Mouse (Mus musculus) hindbrain, embryonic 14.5 days (tissue): Measurements from ENCODE around the gene Ptpn14. TPM values are rescaled to one million over a fixed set of nuclear protein-coding genes. Genes with fewer than 3 reads are reported as not detected.

Source experiments
- ATAC-seq: fragments of 200-750 bp; cut with Nextera tagmentation; 2 replicates; pipeline ENCODE4 v1.8.0; 2017; ENCODE audit warnings: moderate number of reproducible peaks, mild to moderate bottlenecking, moderate TSS enrichment, moderate library complexity; ENCODE audit not compliant: low FRiP score
- DNase-seq: peaks from one replicate; pipeline ENCODE4 v3.0.0-alpha.2; 2015; ENCODE audit warnings: low spot score
- H3K27ac ChIP-seq: fragments of 300-500 bp; sonication (generic); 2 replicates; pipeline ENCODE4 v1.5.1; 2014; ENCODE audit warnings: mild to moderate bottlenecking, moderate library complexity
- H3K27me3 ChIP-seq: fragments of 300-500 bp; sonication (generic); 2 replicates; pipeline ENCODE4 v1.6.1; 2014; ENCODE audit warnings: mild to moderate bottlenecking, low read length, mixed read lengths; ENCODE audit not compliant: control insufficient read depth, insufficient read depth
- H3K36me3 ChIP-seq: fragments of 300-500 bp; sonication (generic); replicated peaks from 2 replicates; pipeline ENCODE4 v1.6.1; 2014; ENCODE audit not compliant: control insufficient read depth, insufficient read depth
- H3K4me1 ChIP-seq: fragments of 300-500 bp; sonication (generic); replicated peaks from 2 replicates; pipeline ENCODE4 v1.6.1; 2014; ENCODE audit warnings: antibody characterized with exemption, low read length, mixed read lengths; ENCODE audit not compliant: control insufficient read depth, insufficient read depth
- H3K4me2 ChIP-seq: fragments of 300-500 bp; sonication (generic); replicated peaks from 2 replicates; pipeline ENCODE4 v1.6.1; 2014; ENCODE audit warnings: mild to moderate bottlenecking, moderate library complexity
- H3K4me3 ChIP-seq: fragments of 300-500 bp; sonication (generic); replicated peaks from 2 replicates; pipeline ENCODE4 v1.5.1; 2014; ENCODE audit warnings: mild to moderate bottlenecking, low read length
- H3K9ac ChIP-seq: fragments of 300-500 bp; sonication (generic); 2 replicates; pipeline ENCODE4 v1.6.1; 2014
- H3K9me3 ChIP-seq: fragments of 300-500 bp; sonication (generic); 2 replicates; pipeline ENCODE4 v1.6.1; 2016; ENCODE audit warnings: low read length; ENCODE audit not compliant: control insufficient read depth
- WGBS: fragments of 180-500 bp; shearing (Covaris S2); extraction: QIAGEN DNeasy Blood & Tissue Kit; methylation state at CpG from one replicate; pipeline ENCODE4 v1.1.7; 2014; 5-methylcytosine and 5-hydroxymethylcytosine counted together
- polyA plus RNA-seq: library from polyadenylated mRNA; unstranded; fragments of >200 nt; fragmentation: Nextera tagmentation; extraction: Ambion mirVana; gene quantifications from 2 replicates; pipeline ENCODE4 v1.2.1, GENCODE M21; 2014

The Ptpn14 gene
- polyA plus RNA-seq, 1 experiment from 2014 or later = 2.6 TPM

DNA sequence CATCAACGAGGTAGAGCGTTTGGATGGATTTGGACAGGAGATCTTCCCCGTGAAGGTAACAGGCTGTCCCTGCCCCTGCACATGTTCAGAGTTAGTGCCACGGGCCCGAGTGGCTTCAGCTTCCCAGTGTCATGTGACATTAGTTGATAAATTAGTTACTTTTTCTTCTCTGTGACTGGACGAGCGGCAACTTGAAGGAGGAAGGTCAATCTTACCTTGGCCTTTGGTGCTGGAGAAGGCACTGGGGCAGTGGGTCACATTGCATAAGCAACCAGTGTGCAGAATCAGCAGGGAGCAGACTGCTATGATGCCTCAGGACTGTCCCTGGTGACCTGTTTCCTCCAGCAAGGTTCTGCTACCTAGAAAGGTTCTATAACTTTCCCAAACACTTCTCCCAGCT is 105.3 kb downstream of the Ptpn14 start:
- DNase-seq (no peak), ATAC-seq (no peak)
- Histone ChIP-seq H3K4me1 (no peaks in the 10 kb centered on the region), H3K27ac (no peak overlapping the region), H3K4me3 (no peak overlapping the region), H3K4me2 (no peak overlapping the region), H3K27me3 (no peaks in the 10 kb centered on the region), H3K9ac (no peak overlapping the region), H3K9me3 (no peaks in the 10 kb centered on the region), H3K36me3 (no peaks in the 10 kb centered on the region)
- WGBS = 84% methylated on average over 7 of the region's 7 CpGs

DNA sequence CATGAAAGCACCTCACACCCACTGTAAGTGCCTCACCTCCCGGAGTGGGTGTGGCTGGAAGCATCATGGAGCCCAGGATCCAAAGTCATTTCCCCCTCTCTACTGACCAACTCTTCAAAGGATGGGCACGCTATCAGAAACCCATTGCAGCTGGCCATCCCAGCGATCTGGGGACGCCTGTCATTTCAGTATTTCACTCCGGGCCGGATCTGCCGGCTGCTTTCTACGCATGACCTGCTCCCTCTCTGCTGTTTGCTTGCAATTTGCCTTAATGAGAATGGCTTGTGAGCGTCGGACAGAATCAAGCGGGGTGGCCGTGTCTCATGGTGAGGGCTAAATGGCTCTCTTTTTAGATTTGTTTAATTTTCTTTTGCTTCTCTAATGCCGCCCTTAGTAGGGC is 106.1 kb downstream of the Ptpn14 start:
- no peak for ATAC-seq
- Histone ChIP-seq H3K9ac (no peak overlapping the region), H3K27me3 (no peaks in the 10 kb centered on the region), H3K27ac (no peak overlapping the region), H3K9me3 (no peaks in the 10 kb centered on the region), H3K4me3 (no peak overlapping the region), H3K4me2 (no peak overlapping the region), H3K4me1 (no peaks in the 10 kb centered on the region), H3K36me3 (no peaks in the 10 kb centered on the region)
- DNase-seq = no peak
- 51% methylated on average over 13 of the region's 13 CpGs for WGBS

- no peak for ATAC-seq
- Histone ChIP-seq H3K4me3 (no peak overlapping the region), H3K4me1 (no peaks in the 10 kb centered on the region), H3K4me2 (no peak overlapping the region), H3K36me3 (no peaks in the 10 kb centered on the region), H3K9me3 (no peaks in the 10 kb centered on the region), H3K9ac (no peak overlapping the region), H3K27ac (no peak overlapping the region), H3K27me3 (no peaks in the 10 kb centered on the region)
- no peak for DNase-seq
- WGBS = 95% methylated on average over 2 of the region's 2 CpGs
These were observed 118.3 kb downstream of the Ptpn14 start for GRCm38 (mm10) chr1:189846319-189846718.

- WGBS = 81% methylated on average over 11 of the region's 11 CpGs
- Histone ChIP-seq H3K27ac (no peak overlapping the region), H3K4me1 (no peaks in the 10 kb centered on the region), H3K4me3 (no peak overlapping the region), H3K9ac (no peak overlapping the region), H3K27me3 (no peaks in the 10 kb centered on the region), H3K4me2 (no peak overlapping the region), H3K36me3 (no peaks in the 10 kb centered on the region), H3K9me3 (no peaks in the 10 kb centered on the region)
- no peak for DNase-seq
- ATAC-seq = no peak
These were observed 121.5 kb downstream of the Ptpn14 start for GRCm38 (mm10) chr1:189849550-189849949.

GRCm38 (mm10) chr1:189852051-189852450 is 124.0 kb downstream of the Ptpn14 start:
- Histone ChIP-seq H3K27ac (no peak overlapping the region), H3K9me3 (no peaks in the 10 kb centered on the region), H3K4me2 (no peak overlapping the region), H3K27me3 (no peaks in the 10 kb centered on the region), H3K36me3 (no peaks in the 10 kb centered on the region), H3K4me3 (no peak overlapping the region), H3K9ac (no peak overlapping the region), H3K4me1 (no peaks in the 10 kb centered on the region)
- DNase-seq = no peak
- ATAC-seq = no peak
- 88% methylated on average over 5 of the region's 5 CpGs for WGBS

- Histone ChIP-seq H3K27ac (no peak overlapping the region), H3K36me3 (no peaks in the 10 kb centered on the region), H3K4me3 (no peak overlapping the region), H3K9me3 (no peaks in the 10 kb centered on the region), H3K4me2 (no peak overlapping the region), H3K27me3 (no peaks in the 10 kb centered on the region), H3K9ac (no peak overlapping the region), H3K4me1 (no peaks in the 10 kb centered on the region)
- ATAC-seq (no peak), DNase-seq (no peak)
- WGBS = 86% methylated on average over 7 of the region's 7 CpGs
These were observed 124.4 kb downstream of the Ptpn14 start for GRCm38 (mm10) chr1:189852456-189852855.

GRCm38 (mm10) chr1:189854646-189855045 is 126.6 kb downstream of the Ptpn14 start:
- Histone ChIP-seq H3K4me2 (no peak overlapping the region), H3K27me3 (no peaks in the 10 kb centered on the region), H3K4me1 (0 out of 2 replicates have a peak, but pooled peaks cover 4% of the 10 kb centered on the region), H3K9me3 (no peaks in the 10 kb centered on the region), H3K9ac (no peak overlapping the region), H3K36me3 (no peaks in the 10 kb centered on the region), H3K27ac (no peak overlapping the region), H3K4me3 (no peak overlapping the region)
- WGBS = 88% methylated on average over 13 of the region's 13 CpGs
- DNase-seq (no peak), ATAC-seq (no peak)

DNA sequence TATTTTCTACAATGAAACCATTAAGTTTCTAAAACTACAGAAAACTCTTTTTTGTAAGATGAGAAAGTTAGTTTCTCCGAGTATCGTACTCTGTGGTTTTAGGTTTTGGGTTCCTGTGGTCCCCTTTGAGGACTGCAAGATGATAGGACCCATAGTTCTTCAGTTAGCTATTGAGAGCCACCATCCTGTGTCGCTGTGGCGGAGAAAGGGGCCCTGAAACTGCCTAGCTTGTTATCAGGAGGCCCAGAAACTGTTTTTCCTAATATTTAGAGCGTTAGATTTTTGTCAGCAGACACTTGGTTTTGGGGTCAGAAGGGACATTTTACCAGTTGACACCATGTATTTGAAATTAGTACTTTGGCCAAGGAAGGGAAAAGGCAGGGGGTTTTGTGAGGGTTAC is 127.7 kb downstream of the Ptpn14 start:
- H3K4me1 ChIP-seq = 0 out of 2 replicates have a peak, but pooled peaks cover 4% of the 10 kb centered on the region
- H3K9ac ChIP-seq = no peak overlapping the region
- no peak overlapping the region for H3K27ac ChIP-seq
- WGBS = 97% methylated on average over 5 of the region's 5 CpGs
- no peak overlapping the region for H3K4me2 ChIP-seq
- no peaks in the 10 kb centered on the region for H3K27me3 ChIP-seq
- ATAC-seq (no peak), DNase-seq (no peak)
- H3K36me3 ChIP-seq = no peaks in the 10 kb centered on the region
- H3K4me3 ChIP-seq = no peak overlapping the region
- H3K9me3 ChIP-seq = no peaks in the 10 kb centered on the region

DNA sequence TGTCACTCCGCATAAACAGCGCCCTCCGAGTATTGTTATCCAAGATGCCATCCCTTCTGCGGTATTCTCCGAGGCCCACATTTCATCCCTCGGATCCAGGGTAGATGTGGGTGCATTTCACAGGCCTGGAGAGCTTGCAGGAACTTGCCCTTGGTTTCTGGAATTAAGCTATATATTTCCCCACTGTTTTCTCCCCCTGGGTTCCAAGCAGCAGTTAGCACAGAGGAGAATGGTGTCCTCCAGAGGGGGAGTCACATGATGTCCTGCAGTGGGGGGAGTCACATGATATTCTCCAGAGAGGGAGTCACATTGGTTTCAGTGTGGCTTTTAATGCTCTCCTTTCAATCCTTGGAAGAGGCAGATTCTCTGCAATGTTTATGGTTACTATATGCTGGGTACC is 130.3 kb downstream of the Ptpn14 start:
- ATAC-seq (no peak), DNase-seq (no peak)
- Histone ChIP-seq H3K9ac (no peak overlapping the region), H3K4me2 (no peak overlapping the region), H3K27ac (no peak overlapping the region), H3K4me3 (no peak overlapping the region), H3K27me3 (no peaks in the 10 kb centered on the region), H3K9me3 (no peaks in the 10 kb centered on the region), H3K36me3 (no peaks in the 10 kb centered on the region), H3K4me1 (0 out of 2 replicates have a peak, but pooled peaks cover 4% of the 10 kb centered on the region)
- WGBS = 60% methylated on average over 6 of the region's 6 CpGs
